Mouse (Mus musculus): ENCODE results near the gene Plbd1.

The Plbd1 gene

DNA sequence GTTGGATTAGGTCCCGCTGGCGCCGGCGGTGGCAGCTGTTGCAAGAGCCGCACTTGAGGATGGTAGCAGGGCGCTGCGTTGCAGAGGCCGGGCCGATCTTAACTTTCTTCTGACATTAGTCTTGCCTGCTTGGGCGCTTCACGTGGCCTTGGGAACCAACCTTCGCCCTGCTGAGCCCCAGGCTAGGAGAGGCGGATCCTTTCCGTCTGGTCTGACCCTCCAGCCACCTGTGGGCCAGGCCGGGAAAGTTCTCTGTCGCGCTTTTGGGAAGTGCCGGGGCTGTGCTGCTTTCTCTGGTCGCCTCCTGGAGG, at the start of gene Plbd1:
TSS of gene Plbd1 (minus strand) at position 223 of the 311 bp plus-strand sequence.
- no peak for DNase-seq (ENCODE audit: low read depth, low spot score)

DNA sequence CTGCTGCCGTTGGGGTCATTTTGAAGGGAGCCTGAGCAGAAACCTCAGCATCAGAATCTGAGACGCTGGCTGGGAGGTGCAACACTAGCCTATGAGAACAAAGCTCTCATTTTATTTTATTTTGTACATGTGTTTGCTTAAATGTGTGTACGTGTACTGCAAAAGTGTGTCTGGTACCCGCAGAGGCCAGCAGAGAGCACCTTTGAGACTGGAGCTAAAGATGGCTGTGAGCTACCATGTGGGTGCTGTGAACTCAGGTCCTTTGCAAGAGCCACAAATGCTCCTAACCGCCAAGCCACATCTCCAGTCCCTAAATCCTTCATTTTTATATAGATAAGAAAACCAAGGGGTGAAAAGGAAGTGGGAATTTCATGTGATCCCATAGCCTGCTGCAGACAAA, 48.7 kb upstream of the Plbd1 start:
- DNase-seq (ENCODE audit: low read depth, low spot score): no peak

DNA sequence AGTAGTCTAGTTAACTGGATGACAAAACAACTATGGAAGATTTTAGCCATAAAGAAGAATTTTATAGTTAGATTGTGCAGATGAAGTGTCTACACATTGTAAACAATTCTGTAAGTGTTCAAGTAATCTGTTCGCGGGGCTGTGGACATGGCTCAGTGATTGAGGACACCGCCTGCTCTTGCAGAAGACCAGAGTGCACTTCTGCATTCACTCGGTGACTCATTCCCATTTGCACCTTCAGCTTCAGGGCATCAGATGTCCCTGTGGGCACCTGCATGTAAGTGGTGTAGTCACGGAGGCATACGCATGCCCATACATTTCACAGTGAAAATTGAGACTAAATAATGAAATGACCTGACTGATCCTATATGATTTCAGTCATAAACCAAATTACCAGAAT, 46.9 kb upstream of the Plbd1 start:
- no peak for DNase-seq (ENCODE audit: low read depth, low spot score)

DNA sequence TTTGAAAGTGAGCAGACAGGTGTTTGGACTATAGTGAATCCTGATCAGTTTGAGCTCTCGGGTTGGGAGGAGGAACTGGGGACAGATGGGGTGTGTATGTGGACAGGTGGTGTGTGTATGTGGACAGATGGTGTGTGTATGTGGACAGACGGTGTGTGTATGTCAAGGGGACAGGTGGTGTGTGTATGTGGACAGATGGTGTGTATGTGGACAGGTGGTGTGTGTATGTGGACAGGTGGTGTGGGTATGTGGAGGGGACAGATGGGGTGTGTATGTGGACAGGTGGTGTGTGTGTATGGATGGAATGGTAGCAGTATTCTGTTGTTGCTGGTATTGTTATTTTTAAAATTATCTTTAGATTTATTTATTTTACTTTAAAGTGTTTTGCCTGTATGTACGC, 40.1 kb upstream of the Plbd1 start:
- DNase-seq (ENCODE audit: low read depth, low spot score): no peak

DNA sequence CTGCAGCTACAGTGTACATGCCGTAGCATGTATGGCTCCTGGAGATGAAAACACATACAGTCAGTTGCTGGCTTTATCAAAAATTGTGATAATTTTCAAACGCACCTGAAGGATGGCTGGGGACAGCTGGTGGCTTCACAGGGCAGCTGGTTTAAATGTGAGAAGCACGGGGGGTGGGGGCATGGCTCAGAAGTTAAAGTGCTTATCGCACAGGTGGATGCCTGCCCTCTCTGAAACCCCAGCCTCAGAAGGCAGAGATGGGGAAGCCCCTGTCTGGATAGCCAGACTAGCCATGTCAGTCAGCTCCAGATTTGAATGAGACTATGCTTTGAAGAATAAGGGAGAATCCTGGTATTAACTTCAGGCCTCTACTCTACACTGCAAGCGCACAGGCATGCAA, 39.5 kb upstream of the Plbd1 start:
- DNase-seq (ENCODE audit: low read depth, low spot score): no peak

DNA sequence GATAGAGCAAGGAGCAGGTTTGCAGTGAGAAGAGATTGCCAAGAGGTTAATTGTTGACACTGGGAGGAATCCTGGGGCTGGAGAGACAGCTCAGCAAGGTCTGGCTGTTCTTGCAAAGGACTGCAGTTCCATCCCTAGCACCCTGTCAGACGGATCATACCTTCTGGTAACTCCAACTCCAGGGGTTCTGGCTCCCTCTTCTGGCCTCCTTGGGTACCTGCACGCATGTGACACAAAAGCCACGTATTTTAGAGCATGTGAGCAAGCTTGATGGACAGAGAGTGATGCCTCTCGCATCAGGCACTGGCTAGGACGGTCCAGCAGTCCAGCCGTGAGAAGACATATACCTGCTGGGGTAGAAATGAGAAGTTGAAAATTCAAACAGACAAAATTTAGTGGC, 29.6 kb upstream of the Plbd1 start:
- no peak for DNase-seq (ENCODE audit: low read depth, low spot score)

DNA sequence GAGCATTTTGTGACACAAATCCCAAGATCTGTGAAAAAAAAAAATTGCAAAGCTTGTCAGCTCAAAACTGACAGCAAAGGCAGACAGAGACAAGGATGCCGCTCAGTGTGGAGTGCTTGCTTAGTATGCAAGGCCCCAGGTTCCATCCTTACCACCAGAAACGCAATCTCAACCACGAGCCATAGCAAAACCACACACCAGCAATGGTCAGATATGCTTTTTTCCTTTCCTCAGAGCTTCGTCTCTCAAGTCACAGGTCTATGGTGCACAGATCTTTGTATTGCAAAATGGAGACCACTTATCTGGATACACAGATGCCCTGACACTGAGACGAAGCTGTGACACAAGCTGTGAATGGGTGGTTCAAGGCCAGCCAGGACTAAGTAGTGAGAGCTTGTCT, 28.8 kb upstream of the Plbd1 start:
- no peak for DNase-seq (ENCODE audit: low read depth, low spot score)

DNA sequence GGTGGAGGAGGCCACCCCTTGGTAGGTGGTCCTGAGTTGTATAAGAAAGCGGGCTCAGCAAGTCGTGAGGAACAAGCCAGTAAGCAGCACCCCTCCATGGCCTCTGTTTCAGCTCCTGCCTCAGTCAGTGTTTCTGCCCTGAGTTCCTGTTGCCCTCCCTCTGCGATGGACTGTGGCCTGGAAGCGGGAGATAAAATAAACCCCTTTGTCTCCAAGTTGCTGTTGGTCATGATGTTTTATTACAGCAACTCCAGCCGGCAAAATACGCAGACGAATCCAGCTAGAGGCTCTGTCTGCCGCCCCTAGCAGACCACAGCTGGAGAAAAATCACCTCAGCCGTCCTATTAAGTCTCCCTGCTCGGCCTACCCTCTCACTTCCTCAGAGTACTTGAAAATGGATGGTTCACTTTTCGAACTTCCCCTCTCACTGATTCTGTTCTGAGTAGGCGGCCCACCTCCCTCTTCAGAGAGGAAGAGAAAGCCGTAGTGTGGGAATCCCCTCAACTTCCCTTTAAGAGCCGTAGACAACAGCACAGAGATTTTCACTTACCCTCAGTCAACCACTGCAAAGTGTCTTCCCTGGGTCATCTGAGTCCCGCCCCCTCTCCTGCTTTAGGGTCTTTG, 28.2 kb upstream of the Plbd1 start:
- DNase-seq (ENCODE audit: low read depth, low spot score): peak; percentile 71

DNA sequence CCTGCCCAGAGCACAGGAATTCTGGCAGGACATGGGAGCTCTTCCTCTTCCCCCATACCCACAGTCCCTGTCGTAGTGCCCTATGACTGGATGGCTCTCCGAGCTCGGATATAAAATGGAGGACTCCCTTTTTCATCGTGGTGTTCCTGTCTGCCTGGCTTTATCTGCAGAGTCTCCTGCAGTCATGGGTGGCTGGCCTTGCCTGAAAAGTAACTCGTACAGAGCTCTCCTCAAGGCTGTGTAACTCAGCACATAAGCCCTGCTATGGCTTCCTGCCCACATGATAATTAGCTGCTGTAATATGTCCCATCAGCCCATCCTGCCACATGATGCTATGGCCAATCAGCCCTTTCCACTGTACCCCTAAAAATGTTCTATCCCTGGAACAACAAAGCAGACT, 23.7 kb upstream of the Plbd1 start:
- no peak for DNase-seq (ENCODE audit: low read depth, low spot score)

DNA sequence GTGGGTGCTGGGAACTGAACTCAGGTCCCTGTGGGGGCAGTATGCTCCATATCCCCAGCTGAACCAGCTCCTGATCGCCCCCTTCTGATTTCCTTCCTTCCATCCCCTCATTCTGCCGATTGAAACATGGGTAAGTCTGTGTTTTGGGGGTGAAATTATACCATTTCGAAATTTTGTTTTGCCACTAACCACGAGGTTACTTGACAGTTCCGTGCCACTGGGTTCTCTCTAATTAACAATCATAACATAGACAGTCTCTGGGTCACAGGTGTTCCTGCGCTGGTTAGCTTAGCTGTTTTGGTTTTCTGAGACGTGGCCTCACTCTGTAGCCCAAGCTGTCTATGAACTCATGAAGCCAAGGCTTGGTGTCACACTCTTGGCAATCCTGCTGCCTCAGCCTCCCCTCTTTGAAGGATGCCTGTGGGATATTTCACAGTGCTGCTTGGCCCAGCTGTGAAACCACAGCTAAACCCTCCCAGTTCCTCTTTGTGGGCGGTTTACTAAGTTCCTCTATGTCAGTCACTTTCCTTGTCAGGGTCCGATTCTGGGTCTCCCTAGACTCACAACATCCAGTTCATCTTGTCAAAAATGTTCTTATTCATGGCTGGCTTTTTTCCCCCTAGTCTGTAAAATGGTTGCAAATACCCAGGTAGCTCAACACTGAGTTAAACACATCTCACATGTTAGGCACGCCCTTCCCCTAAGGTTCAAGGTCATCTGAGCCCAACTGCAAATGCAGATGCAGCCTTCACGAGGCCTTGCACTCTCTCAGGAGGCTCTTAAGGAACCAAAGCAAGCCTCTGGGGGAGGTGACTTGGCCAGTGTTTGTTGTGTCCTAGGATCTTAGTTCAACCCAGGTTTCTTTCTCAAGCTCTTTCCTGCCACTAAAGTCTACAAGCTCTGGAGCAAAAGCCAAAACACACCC, 21.9 kb upstream of the Plbd1 start:
- peak; percentile 33 for DNase-seq (ENCODE audit: low read depth, low spot score)

DNA sequence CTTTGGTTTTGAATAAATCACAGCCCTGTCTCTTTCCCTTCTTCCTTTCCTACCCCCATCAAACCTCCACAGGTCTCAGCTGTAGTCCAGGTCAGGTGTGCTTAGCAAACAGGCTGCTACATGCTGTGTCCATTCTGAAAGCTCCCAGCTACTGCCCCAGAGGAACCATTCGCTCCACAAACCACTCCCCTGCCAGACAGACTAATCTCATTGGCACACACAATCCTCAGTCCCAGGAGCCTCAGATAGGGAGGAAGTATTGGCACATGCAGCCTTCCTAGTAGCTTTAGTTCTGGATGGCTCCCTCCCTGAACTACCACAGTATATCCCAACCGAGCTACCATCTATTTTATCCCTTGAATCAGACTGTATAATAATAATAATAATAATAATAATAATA, 17.7 kb upstream of the Plbd1 start:
- DNase-seq (ENCODE audit: low read depth, low spot score): no peak

DNA sequence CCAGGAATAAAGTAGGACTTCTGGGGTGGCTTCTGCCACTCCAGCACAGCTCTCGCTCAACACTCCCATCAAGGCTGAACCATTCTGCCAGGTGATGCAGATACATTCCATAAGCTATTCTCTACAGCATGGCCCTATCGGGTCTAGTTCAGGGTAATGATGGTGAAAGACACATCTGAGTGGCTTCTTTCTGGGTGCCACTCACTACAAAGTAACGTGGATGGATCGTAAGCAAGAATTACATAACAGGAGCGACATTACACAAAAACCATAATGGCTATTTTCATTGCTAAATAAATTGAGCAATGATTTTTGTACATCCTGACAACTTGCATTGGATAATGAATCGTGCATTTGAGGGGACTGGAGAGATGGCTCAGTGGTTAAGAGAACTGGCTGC, 13.2 kb upstream of the Plbd1 start:
- DNase-seq (ENCODE audit: low read depth, low spot score): no peak

DNA sequence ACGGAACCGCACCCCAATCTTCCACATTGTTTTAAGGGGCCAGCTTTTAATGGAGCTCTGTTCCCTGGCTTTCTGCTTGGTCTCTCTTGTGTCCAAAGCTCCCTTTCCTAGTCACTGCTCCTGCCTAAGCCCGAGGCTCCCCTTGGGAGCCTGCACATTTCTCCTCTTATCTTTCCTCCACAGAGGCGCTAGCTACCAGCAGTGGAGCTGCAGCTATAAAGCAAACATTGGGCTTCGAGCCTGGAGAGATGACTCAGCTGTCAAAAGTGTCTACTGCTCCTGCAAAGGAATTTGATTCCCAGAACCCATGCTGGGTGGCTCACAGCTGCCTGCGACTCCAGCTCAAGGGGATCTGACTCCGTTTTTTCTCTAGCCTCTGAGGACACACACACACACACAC, 10.7 kb upstream of the Plbd1 start:
- no peak for DNase-seq (ENCODE audit: low read depth, low spot score)

DNA sequence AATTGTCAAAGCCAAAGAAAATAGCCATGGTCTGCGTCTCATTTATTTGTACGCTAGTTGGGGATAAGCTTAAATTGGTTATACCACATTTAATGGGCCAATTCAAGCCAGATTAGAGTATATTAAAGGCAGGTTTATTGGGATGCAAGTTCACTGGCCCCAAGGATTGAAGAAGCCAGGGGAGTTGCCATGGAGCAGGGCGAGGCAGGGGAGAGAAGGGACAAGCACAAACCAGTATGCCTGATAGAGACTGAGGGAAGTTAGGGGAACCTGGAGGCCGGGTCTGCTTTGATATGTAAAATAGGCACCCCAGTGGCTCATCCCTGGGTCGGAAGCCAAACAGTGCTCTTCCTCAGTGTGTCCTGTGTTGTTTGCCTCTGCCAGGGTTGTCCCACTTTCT, 7.5 kb upstream of the Plbd1 start:
- DNase-seq (ENCODE audit: low read depth, low spot score): no peak

DNA sequence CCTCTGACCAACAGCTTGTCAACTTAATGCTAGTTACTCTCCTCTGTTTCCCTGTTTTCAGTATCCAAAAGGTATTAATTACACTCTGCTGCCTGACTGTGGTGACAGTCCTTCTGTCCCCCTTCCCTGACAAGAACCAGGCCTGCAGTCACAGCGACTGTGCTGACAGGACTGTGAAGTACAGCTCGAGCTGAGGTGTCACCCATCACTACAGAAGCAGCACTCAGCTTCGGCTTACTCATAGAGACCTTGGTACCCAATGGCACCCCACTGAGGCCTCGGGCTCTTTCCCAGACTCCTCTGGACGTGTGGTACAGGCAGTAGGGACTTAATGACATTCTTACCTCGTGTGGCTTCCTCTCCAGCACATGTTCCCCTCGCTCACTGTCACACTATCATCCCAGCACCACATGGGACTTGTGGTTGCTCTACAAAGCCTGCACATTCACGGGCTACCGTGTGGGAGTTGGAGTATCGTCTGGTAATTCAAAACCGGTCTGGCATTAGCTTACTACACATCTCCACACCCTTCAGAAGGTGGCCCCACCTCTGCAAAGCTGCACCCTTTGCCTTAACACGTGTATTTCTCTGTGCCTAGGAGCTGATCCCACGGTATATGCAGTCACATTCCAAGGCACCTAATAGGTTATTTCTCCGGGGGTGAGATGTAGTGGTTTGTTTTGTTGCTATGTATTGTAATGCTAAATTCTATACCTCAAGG, 6.7 kb upstream of the Plbd1 start:
- DNase-seq (ENCODE audit: low read depth, low spot score): no peak

DNA sequence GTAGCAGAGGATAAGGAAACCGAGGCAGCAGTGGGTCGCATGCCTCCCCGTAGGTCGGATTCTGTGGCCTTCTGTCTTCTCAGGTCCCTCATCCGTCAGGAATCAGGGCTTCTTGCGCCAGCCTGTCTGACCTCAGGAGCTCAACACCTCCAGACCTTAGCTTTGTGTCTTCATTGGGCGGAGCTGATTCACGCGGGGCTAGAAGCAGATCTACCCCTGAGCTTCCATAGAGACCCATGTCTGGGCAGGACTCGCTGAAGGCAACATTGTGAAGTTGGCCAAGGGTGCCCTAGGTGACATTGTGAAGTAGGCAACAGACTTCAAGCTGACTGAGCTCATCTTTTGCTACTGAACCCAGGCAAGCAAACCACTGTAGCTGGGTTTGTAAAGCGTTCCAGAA, 335 bp upstream of the Plbd1 start:
- DNase-seq (ENCODE audit: low read depth, low spot score): no peak

DNA sequence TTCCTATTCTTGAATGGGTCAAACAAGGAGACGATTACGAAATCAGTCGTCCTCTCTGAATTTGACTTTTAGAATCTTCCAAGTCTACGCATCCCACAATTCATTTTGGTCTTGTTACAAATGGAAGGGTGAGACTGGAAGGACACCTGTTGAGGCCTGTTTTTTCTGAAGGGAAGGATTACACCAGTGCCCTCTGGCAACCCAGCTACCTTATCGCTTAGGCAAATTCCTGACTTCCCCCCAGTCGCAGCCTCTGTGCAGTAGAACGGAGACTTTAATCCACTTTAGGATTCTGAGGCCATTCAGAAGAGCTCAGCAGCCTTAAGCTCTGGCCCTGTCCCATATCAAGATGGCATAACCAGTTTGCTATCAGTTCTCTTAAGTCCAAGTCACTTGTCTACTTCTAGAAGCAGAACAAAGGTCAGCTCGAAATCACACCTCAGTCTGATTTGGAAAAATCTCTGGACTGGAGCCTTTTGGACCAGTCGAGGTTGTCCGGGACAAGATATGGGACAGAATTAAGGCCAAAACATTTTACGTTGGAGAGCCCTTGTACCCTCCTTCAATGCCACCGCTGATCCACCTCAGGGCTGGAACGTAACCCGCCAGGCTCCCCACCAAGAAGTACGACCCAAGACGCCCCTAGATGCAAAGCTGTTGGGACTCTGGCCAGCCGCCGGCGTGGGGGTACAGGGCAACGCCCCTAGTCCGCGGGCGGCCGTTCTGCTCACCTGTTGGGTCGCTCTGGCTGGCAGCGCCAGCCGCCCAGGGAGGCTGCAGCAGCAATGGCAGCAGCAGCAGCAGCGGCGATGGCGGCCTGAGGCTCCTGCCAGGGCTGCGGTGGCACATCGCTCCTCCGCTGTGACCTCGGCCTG, 660 bp downstream of the Plbd1 start:
- DNase-seq (ENCODE audit: low read depth, low spot score): no peak

DNA sequence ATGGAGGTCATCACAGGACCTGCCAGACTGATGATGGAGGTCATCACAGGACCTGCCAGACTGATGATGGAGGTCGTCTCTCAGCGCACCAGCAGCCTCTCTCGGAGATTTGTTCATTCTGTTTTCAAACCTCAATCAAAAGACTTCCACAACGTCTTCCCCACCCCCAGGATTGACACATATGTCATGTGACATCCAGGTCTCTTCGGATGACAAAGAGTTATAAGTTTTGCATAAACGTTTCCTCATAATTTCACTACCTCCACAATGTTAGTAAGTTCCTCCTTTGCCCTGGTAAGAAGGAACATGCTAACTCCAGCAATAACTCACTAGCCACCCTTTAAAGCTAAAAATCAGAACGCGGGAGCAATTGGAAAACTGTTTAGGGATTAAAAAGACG, 2.5 kb downstream of the Plbd1 start:
- DNase-seq (ENCODE audit: low read depth, low spot score): no peak

DNA sequence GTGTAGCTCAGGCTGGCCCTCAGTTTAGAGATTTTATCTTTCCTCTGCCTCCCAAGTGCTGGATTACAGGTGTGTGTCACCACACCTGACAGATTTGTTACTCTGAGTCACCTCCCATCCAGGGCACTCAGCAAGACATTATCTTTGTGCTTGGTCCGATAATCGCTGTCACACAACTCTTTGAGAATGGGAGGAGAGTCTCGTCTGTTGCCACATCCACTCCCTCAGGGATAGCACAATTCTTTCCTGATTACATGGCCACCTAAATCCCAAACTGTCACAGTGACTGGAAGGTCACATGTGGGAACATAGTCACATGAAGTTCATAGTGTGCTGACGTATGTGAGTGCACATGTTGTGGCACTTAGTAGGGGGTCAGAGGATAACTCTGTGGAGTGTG, 3.4 kb downstream of the Plbd1 start:
- no peak for DNase-seq (ENCODE audit: low read depth, low spot score)

DNA sequence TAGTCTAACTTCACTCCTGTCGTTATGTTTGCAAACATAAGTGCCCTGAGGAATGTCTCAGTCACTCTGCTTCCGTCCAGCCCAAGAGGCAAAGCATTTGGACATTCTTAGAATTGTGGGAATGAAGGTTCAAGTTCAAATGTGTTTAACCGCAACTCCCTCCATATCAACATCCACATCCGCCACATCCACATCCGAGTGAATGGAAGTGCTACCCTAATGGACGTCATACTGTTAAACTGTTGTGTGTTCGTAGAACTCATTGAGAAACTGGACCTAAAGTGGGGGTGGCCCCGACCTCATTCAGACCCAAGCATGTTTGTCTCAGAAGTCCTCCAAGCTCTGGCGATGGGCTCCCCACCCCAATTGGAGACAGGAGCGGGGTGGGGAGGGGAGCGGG, 5.9 kb downstream of the Plbd1 start:
- no peak for DNase-seq (ENCODE audit: low read depth, low spot score)

DNA sequence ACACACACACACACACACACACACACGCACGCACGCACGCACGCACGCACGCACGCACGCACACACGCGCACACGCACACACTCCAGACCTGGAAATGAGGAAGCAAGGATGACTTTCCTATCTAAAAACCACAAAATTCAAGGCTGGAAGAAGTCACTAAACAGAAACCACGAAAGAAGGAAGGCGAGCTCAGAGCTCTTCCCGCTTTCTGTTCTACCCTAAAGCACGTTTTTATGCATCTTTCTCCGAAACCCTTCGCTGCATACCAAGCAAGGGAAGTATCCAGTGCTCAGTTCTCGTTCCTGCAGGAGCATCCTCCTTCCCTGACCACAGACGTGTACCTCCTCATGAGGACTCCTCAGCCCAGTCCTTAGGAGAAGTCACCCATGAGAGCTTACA, 7.3 kb downstream of the Plbd1 start:
- no peak for DNase-seq (ENCODE audit: low read depth, low spot score)

DNA sequence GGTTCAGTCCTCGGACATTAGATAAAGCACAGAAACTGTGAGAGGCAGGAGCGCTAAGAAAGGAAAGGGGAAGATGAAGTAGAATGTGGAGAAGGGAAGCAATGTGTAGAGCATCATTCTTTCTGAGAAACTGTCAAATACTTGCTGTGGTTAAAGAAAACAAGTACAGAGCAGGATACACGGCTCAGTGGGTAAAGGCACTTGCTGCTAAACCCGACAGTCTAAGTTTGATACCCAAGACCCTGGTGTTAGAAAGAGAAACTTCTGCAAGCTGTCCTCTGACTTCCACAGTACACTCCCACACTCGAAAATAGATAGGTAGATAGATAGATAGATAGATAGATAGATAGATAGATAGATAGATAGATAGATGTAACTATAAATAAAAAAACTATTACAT, 8.4 kb downstream of the Plbd1 start:
- DNase-seq (ENCODE audit: low read depth, low spot score): no peak
